10 mouse cellular contexts compared by ENCODE assay signal in the genomic region with DNA sequence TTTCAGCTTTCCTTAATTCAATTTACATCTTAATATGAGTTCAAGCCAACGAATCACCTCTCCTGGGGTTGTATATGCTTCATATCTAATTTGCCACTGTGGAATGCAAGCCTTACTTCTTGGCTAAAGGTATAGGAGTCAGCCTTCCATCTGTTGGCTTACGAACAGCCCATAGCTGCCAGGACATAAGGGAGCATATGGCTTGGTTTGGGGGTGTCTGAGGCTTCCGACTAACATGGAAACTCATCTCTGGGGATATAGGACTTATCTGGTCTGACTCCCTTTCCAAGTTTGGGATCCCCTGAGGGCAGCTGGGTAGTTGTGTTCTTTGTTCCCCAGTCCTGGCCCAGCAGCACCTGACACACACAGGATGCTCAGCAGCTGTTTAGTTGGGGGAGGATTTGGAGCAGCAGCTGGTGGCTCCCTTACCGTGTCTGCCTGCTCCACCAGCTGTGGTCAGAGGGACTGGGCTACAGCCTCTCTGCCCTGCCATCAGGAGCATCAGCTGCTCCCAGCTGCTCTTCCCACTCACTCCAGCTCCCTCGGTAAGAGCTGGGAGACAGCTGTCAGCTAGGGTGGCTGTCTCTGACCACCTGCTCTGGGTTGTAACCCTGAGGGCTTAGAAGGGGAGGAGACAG. TPM values are rescaled to one million over a fixed set of nuclear protein-coding genes. Genes with fewer than 3 reads are reported as not detected.
DNase-seq lines count a peak whose midpoint lies in the region; ATAC-seq lines count a peak whose summit lies in the region.
"Had no signal": no experiment of that assay in that cellular context is flagged by ENCODE, and none has a peak within 500 bp of the region (broad histone marks: within the 10 kb centered on the region; RNA-seq: fewer than 3 reads in every experiment).

No protein-coding gene starts in this region.

- WGBS in limb, embryonic 13.5 days: 56% methylated on average over 5 of the region's 5 CpGs

- H3K4me2 ChIP-seq in limb, embryonic 13.5 days (replicated peaks): no peak overlapping the region

- DNase-seq in frontal cortex, postnatal 10 days (ENCODE audit: low spot score in 2 of 2): no peak
- DNase-seq in right cerebral cortex, adult 18-20 months: peak; percentile 47
- DNase-seq in right cerebral cortex, postnatal 4 days: no peak
- peak; percentile 30 for DNase-seq in testis, postnatal 14 days (ENCODE audit: low spot score)
- DNase-seq in adrenal gland, postnatal 36 days: no peak
- DNase-seq in gastrocnemius, postnatal 10 days: no peak
- DNase-seq: adrenal gland, adult 8-10 months; layer of hippocampus, postnatal 36 days had no signal

- H3K27me3 ChIP-seq in limb, embryonic 13.5 days: no peaks in the 10 kb centered on the region

- no peaks in the 10 kb centered on the region for H3K9me3 ChIP-seq in limb, embryonic 13.5 days

- peaks cover 44% of the 10 kb centered on the region for H3K4me1 ChIP-seq in limb, embryonic 13.5 days

- H3K36me3 ChIP-seq in limb, embryonic 13.5 days: peaks cover 24% of the 10 kb centered on the region

- 0 out of 2 replicates have a peak overlapping the region, but pooled peaks have one; percentile 2 for H3K9ac ChIP-seq in limb, embryonic 13.5 days

- H3K4me3 ChIP-seq in limb, embryonic 13.5 days: no peak overlapping the region

- ATAC-seq in frontal cortex, adult (ENCODE audit: low TSS enrichment): peak; percentile 64
- peak; percentile 89 for ATAC-seq in limb, embryonic 13.5 days (ENCODE audit: low FRiP score, low read depth)

- no peak overlapping the region for H3K27ac ChIP-seq in limb, embryonic 13.5 days

RNA-seq across cellular contexts. Expression of gene Olfml2b, which starts 11.1 kb away (rescaled TPM):
- 43.3 and 49.2 TPM in 2 replicates for polyA plus RNA-seq in limb, embryonic 13.5 days (2015; fragmentation: Nextera tagmentation; extraction: Ambion mirVana)
- total RNA-seq in adrenal gland, postnatal 36 days (2021): 1 to 10 TPM; 6.0 to 8.9 TPM
- 10 to 100 TPM; 54.3 to 69.6 TPM for total RNA-seq in gastrocnemius, postnatal 10 days (2021)

Comparison
In these comparisons a context has a peak if more than half of its experiments do, and no peak if none do; other contexts are left out.
1. DNase-seq: peak in right cerebral cortex, adult 18-20 months (single experiment) and testis, postnatal 14 days (single experiment); none in frontal cortex, postnatal 10 days (0 of 2), right cerebral cortex, postnatal 4 days (single experiment), adrenal gland, postnatal 36 days (0 of 2) and gastrocnemius, postnatal 10 days (single experiment).
2. RNA of gene Olfml2b, which starts 11.1 kb away (total RNA-seq): 54.3 to 69.6 TPM in gastrocnemius, postnatal 10 days; 6.0 to 8.9 TPM in adrenal gland, postnatal 36 days; every median in the first group is over 4 times any median in the second.